Mouse (Mus musculus) kidney, postnatal 0 days (tissue): ENCODE measurements around the gene Cpne4. TPM values are rescaled to one million over a fixed set of nuclear protein-coding genes. Genes with fewer than 3 reads are reported as not detected.

Experiments used
- ATAC-seq: fragments of 200-750 bp; cut with Nextera tagmentation; replicated peaks from 2 replicates; pipeline ENCODE4 v1.8.0; 2017; ENCODE audit warnings: low read depth, moderate number of reproducible peaks, moderate TSS enrichment, moderate library complexity; ENCODE audit not compliant: low FRiP score
- DNase-seq: peaks from one replicate; pipeline ENCODE4 v3.0.0-alpha.2; 2016; ENCODE audit warnings: low spot score
- H3K27ac ChIP-seq: fragments of 300-500 bp; sonication (generic); 2 replicates; pipeline ENCODE4 v1.5.1; 2014; ENCODE audit warnings: mild to moderate bottlenecking
- H3K27me3 ChIP-seq: fragments of 300-500 bp; sonication (generic); 2 replicates; pipeline ENCODE4 v1.6.1; 2014; ENCODE audit warnings: low read length, mixed read lengths; ENCODE audit not compliant: insufficient read depth
- H3K36me3 ChIP-seq: fragments of 300-500 bp; sonication (generic); 2 replicates; pipeline ENCODE4 v1.6.1; 2014; ENCODE audit warnings: low read length, mixed read lengths; ENCODE audit not compliant: insufficient read depth
- H3K4me1 ChIP-seq: fragments of 300-500 bp; sonication (generic); replicated peaks from 2 replicates; pipeline ENCODE4 v1.6.1; 2014; ENCODE audit warnings: antibody characterized with exemption, low read length, mixed read lengths; ENCODE audit not compliant: insufficient read depth
- H3K4me2 ChIP-seq: fragments of 300-500 bp; sonication (generic); 2 replicates; pipeline ENCODE4 v1.6.1; 2014; ENCODE audit warnings: mild to moderate bottlenecking, low read length, moderate library complexity, mixed read lengths
- H3K4me3 ChIP-seq: fragments of 300-500 bp; sonication (generic); replicated peaks from 2 replicates; pipeline ENCODE4 v1.5.1; 2014; ENCODE audit warnings: low read depth, low read length
- H3K9ac ChIP-seq: fragments of 300-500 bp; sonication (generic); 2 replicates; pipeline ENCODE4 v1.6.1; 2014; ENCODE audit warnings: low read depth, low read length
- H3K9me3 ChIP-seq: fragments of 300-500 bp; sonication (generic); replicated peaks from 2 replicates; pipeline ENCODE4 v1.6.1; 2016; ENCODE audit warnings: low read length, inconsistent platforms, mixed read lengths
- CTCF ChIP-seq: IDR thresholded peaks from 2 replicates; pipeline ENCODE4 v1.5.1; 2016; ENCODE audit warnings: antibody characterized with exemption, low read depth, mild to moderate bottlenecking, moderate library complexity
- WGBS: fragments of 180-500 bp; shearing (Covaris S2); extraction: QIAGEN DNeasy Blood & Tissue Kit; methylation state at CpG from one replicate; pipeline ENCODE4 v1.1.7; 2014; 5-methylcytosine and 5-hydroxymethylcytosine counted together
- polyA plus RNA-seq: library from polyadenylated mRNA; unstranded; fragments of >200 nt; fragmentation: Nextera tagmentation; extraction: Ambion mirVana; gene quantifications from 2 replicates; pipeline ENCODE4 v1.2.1, GENCODE M21; 2015

Cpne4 gene
- polyA plus RNA-seq, 1 experiment from 2014 or later: 0.21 TPM

GRCm38 (mm10) chr9:104913327-104913726 is 366.2 kb downstream of the Cpne4 start:
- Histone ChIP-seq H3K27me3 (no peaks in the 10 kb centered on the region), H3K9me3 (no peaks in the 10 kb centered on the region), H3K4me3 (no peak overlapping the region), H3K9ac (no peak overlapping the region), H3K4me1 (no peaks in the 10 kb centered on the region), H3K4me2 (no peak overlapping the region), H3K36me3 (no peaks in the 10 kb centered on the region), H3K27ac (no peak overlapping the region)
- no peak for TF ChIP-seq CTCF
- no peak for ATAC-seq
- DNase-seq: no peak
- 68% methylated on average over 2 of the region's 2 CpGs for WGBS

GRCm38 (mm10) chr9:104921197-104921596 is 374.1 kb downstream of the Cpne4 start:
- no peaks in the 10 kb centered on the region for H3K27me3 ChIP-seq
- H3K4me3 ChIP-seq: no peak overlapping the region
- no peak overlapping the region for H3K4me2 ChIP-seq
- ATAC-seq: no peak
- no peaks in the 10 kb centered on the region for H3K9me3 ChIP-seq
- H3K36me3 ChIP-seq: no peaks in the 10 kb centered on the region
- no peak overlapping the region for H3K9ac ChIP-seq
- no peak overlapping the region for H3K27ac ChIP-seq
- no peak for DNase-seq
- no peaks in the 10 kb centered on the region for H3K4me1 ChIP-seq
- 76% methylated on average over 4 of the region's 4 CpGs for WGBS
- TF ChIP-seq CTCF: no peak

GRCm38 (mm10) chr9:104922051-104922450 is 375.0 kb downstream of the Cpne4 start:
- H3K4me3 ChIP-seq: no peak overlapping the region
- WGBS: 75% methylated on average over 2 of the region's 2 CpGs
- no peaks in the 10 kb centered on the region for H3K27me3 ChIP-seq
- no peak overlapping the region for H3K27ac ChIP-seq
- no peaks in the 10 kb centered on the region for H3K4me1 ChIP-seq
- H3K9me3 ChIP-seq: no peaks in the 10 kb centered on the region
- no peak overlapping the region for H3K4me2 ChIP-seq
- H3K9ac ChIP-seq: no peak overlapping the region
- DNase-seq (no peak), ATAC-seq (no peak)
- no peaks in the 10 kb centered on the region for H3K36me3 ChIP-seq
- no peak for TF ChIP-seq CTCF

- no peak overlapping the region for H3K9ac ChIP-seq
- 84% methylated on average over 9 of the region's 9 CpGs for WGBS
- H3K27me3 ChIP-seq: no peaks in the 10 kb centered on the region
- no peak for TF ChIP-seq CTCF
- no peaks in the 10 kb centered on the region for H3K4me1 ChIP-seq
- no peak overlapping the region for H3K4me3 ChIP-seq
- no peaks in the 10 kb centered on the region for H3K36me3 ChIP-seq
- H3K4me2 ChIP-seq: no peak overlapping the region
- no peak for ATAC-seq
- H3K9me3 ChIP-seq: no peaks in the 10 kb centered on the region
- H3K27ac ChIP-seq: no peak overlapping the region
- no peak for DNase-seq
Observed at GRCm38 (mm10) chr9:104928806-104929205, 381.7 kb downstream of the Cpne4 start.

- 79% methylated on average over 4 of the region's 4 CpGs for WGBS
Observed at GRCm38 (mm10) chr9:104940389-104940788, 393.3 kb downstream of the Cpne4 start.

GRCm38 (mm10) chr9:104950551-104950950 is 403.5 kb downstream of the Cpne4 start:
- no peaks in the 10 kb centered on the region for H3K4me1 ChIP-seq
- WGBS: 61% methylated on average over 4 of the region's 4 CpGs
- no peak overlapping the region for H3K4me3 ChIP-seq
- ATAC-seq (no peak), DNase-seq (peak; percentile 4)
- no peaks in the 10 kb centered on the region for H3K27me3 ChIP-seq
- no peak overlapping the region for H3K27ac ChIP-seq
- no peak overlapping the region for H3K4me2 ChIP-seq
- no peak for TF ChIP-seq CTCF
- no peaks in the 10 kb centered on the region for H3K36me3 ChIP-seq
- H3K9me3 ChIP-seq: no peaks in the 10 kb centered on the region
- no peak overlapping the region for H3K9ac ChIP-seq

More at GRCm38 (mm10) chr9:104940389-104940788, 393.3 kb downstream of the Cpne4 start:
- H3K27me3 ChIP-seq: no peaks in the 10 kb centered on the region
- H3K36me3 ChIP-seq: no peaks in the 10 kb centered on the region
- H3K27ac ChIP-seq: no peak overlapping the region
- H3K9ac ChIP-seq: no peak overlapping the region
- no peak for ATAC-seq
- no peaks in the 10 kb centered on the region for H3K9me3 ChIP-seq
- TF ChIP-seq CTCF: no peak
- no peak overlapping the region for H3K4me3 ChIP-seq
- DNase-seq: no peak
- H3K4me2 ChIP-seq: no peak overlapping the region
- H3K4me1 ChIP-seq: no peaks in the 10 kb centered on the region

GRCm38 (mm10) chr9:104952176-104952575 is 405.1 kb downstream of the Cpne4 start:
- H3K36me3 ChIP-seq: no peaks in the 10 kb centered on the region
- H3K9ac ChIP-seq: no peak overlapping the region
- H3K4me1 ChIP-seq: no peaks in the 10 kb centered on the region
- 62% methylated on average over 3 of the region's 3 CpGs for WGBS
- H3K27ac ChIP-seq: no peak overlapping the region
- TF ChIP-seq CTCF: no peak
- H3K4me2 ChIP-seq: no peak overlapping the region
- DNase-seq (no peak), ATAC-seq (no peak)
- H3K4me3 ChIP-seq: no peak overlapping the region
- no peaks in the 10 kb centered on the region for H3K27me3 ChIP-seq
- H3K9me3 ChIP-seq: no peaks in the 10 kb centered on the region
